22 mouse cellular contexts compared by ENCODE assay signal in the genomic region with DNA sequence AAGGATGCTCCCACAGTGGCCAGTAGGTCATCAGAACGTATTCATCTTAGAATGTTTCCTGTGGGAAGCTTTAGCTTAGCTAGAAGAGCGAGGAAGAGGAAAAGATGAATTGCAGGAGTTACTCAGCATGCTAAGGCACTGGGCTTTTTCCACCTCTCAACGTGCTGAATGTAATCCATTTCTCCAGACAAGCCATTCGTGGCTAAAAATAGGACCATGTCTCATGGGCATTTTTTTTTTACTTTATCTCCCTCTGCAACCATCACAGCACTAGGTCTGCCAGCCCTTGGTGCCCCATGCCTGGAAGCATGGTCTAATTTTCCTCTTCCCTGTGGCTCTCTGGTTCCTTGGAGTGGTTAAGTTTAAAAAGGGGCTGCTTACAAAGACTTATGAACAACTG.
DNase-seq lines count a peak whose midpoint lies in the region; ATAC-seq and TF ChIP-seq lines count a peak whose summit lies in the region.
"Had no signal": no experiment of that assay in that cellular context is flagged by ENCODE, and none has a peak within 500 bp of the region (broad histone marks: within the 10 kb centered on the region; RNA-seq: fewer than 3 reads in every experiment).

No protein-coding gene starts in this region.

- 26% methylated on average over 4 of the region's 4 CpGs for WGBS in heart, embryonic 10.5 days
- WGBS in heart, embryonic 13.5 days = 13% methylated on average over 4 of the region's 4 CpGs
- WGBS in limb, embryonic 11.5 days = 71% methylated on average over 4 of the region's 4 CpGs
- WGBS in kidney, adult 2 months = 55% methylated on average over 4 of the region's 4 CpGs

- no peak overlapping the region for H3K9ac ChIP-seq in heart, embryonic 13.5 days
- H3K9ac ChIP-seq in limb, embryonic 11.5 days (ENCODE audit: low read length) = no peak overlapping the region
- H3K9ac ChIP-seq: embryonic facial prominence, embryonic 15.5 days had no signal

- H3K36me3 ChIP-seq in heart, embryonic 10.5 days = no peaks in the 10 kb centered on the region
- no peaks in the 10 kb centered on the region for H3K36me3 ChIP-seq in heart, embryonic 13.5 days
- H3K36me3 ChIP-seq in limb, embryonic 11.5 days (ENCODE audit: control insufficient read depth, insufficient read depth, low read length) = no peaks in the 10 kb centered on the region
- H3K36me3 ChIP-seq in kidney, adult 2 months (ENCODE audit: control insufficient read depth, insufficient read depth, low read length) = no peaks in the 10 kb centered on the region
- H3K36me3 ChIP-seq: embryonic facial prominence, embryonic 15.5 days had no signal

- peaks cover 10% of the 10 kb centered on the region for H3K9me3 ChIP-seq in heart, embryonic 10.5 days
- H3K9me3 ChIP-seq in heart, embryonic 13.5 days = peaks cover 13% of the 10 kb centered on the region; the same call in 1 of the 2 replicates
- 0 out of 2 replicates have a peak, but pooled peaks cover 3% of the 10 kb centered on the region for H3K9me3 ChIP-seq in limb, embryonic 11.5 days (ENCODE audit: control insufficient read depth, low read length)
- H3K9me3 ChIP-seq: embryonic facial prominence, embryonic 15.5 days had no signal

- TF ChIP-seq CTCF in kidney, adult 2 months (conservative IDR thresholded peaks at IDR 0.05; ENCODE audit: insufficient read depth, insufficient read length, low read depth, low read length) = no peak

- peak overlapping the region; percentile 56 for H3K27ac ChIP-seq in heart, embryonic 10.5 days
- peak overlapping the region; percentile 76 for H3K27ac ChIP-seq in heart, embryonic 13.5 days (replicated peaks)
- H3K27ac ChIP-seq in limb, embryonic 11.5 days (replicated peaks; ENCODE audit: low read depth, low read length) = no peak overlapping the region
- H3K27ac ChIP-seq in kidney, adult 2 months (ENCODE audit: insufficient read depth, low read depth, low read length) = no peak overlapping the region
- H3K27ac ChIP-seq: embryonic facial prominence, embryonic 15.5 days; layer of hippocampus, adult 2 months; left cerebral cortex, adult 2 months; stomach, postnatal 0 days had no signal

- peaks cover 38% of the 10 kb centered on the region for H3K27me3 ChIP-seq in heart, embryonic 10.5 days (ENCODE audit: insufficient read depth, poor library complexity, severe bottlenecking)
- H3K27me3 ChIP-seq in heart, embryonic 13.5 days (replicated peaks) = peaks cover 47% of the 10 kb centered on the region
- no peaks in the 10 kb centered on the region for H3K27me3 ChIP-seq in limb, embryonic 11.5 days (ENCODE audit: control insufficient read depth, insufficient read depth, low read length)
- H3K27me3 ChIP-seq in kidney, adult 2 months (replicated peaks; ENCODE audit: control insufficient read depth, insufficient read depth, low read length) = no peaks in the 10 kb centered on the region
- H3K27me3 ChIP-seq: embryonic facial prominence, embryonic 15.5 days had no signal

- H3K4me1 ChIP-seq in heart, embryonic 10.5 days = peaks cover 34% of the 10 kb centered on the region
- peaks cover 48% of the 10 kb centered on the region for H3K4me1 ChIP-seq in heart, embryonic 13.5 days
- H3K4me1 ChIP-seq in limb, embryonic 11.5 days (ENCODE audit: control insufficient read depth, insufficient read depth, low read length) = peaks cover 9% of the 10 kb centered on the region
- no peaks in the 10 kb centered on the region for H3K4me1 ChIP-seq in kidney, adult 2 months (ENCODE audit: control insufficient read depth, insufficient read depth, low read length)

- ATAC-seq in heart, embryonic 13.5 days (ENCODE audit: extremely low read depth, insufficient number of reproducible peaks, low FRiP score, low TSS enrichment) = no peak
- ATAC-seq in limb, embryonic 11.5 days (ENCODE audit: insufficient number of reproducible peaks, low FRiP score, low TSS enrichment, low read depth) = no peak
- ATAC-seq: hindbrain, embryonic 16.5 days had no signal

- H3K4me2 ChIP-seq in heart, embryonic 13.5 days = peak overlapping the region; percentile 49
- no peak overlapping the region for H3K4me2 ChIP-seq in limb, embryonic 11.5 days (ENCODE audit: low read depth, severe bottlenecking)
- H3K4me2 ChIP-seq: embryonic facial prominence, embryonic 15.5 days; liver, embryonic 11.5 days had no signal

- intact Hi-C loops in heart, postnatal 25 days (cut with DNase I) = loop anchor here (5.0 kb wide), 1 partner anchor 53 kb away; no protein-coding TSS in a partner anchor

- no peak overlapping the region for H3K4me3 ChIP-seq in heart, embryonic 10.5 days
- no peak overlapping the region for H3K4me3 ChIP-seq in heart, embryonic 13.5 days
- H3K4me3 ChIP-seq in limb, embryonic 11.5 days (ENCODE audit: low read depth, low read length) = no peak overlapping the region
- no peak overlapping the region for H3K4me3 ChIP-seq in kidney, adult 2 months (ENCODE audit: insufficient read depth, low read depth, low read length)
- H3K4me3 ChIP-seq: embryonic facial prominence, embryonic 15.5 days; layer of hippocampus, adult 2 months; left cerebral cortex, adult 2 months had no signal

- DNase-seq in heart, embryonic 10.5 days (ENCODE audit: low spot score) = peak; percentile 72
- DNase-seq in heart, postnatal 25 days (ENCODE audit: low spot score) = no peak
- peak; percentile 45 for DNase-seq in adipocyte (ENCODE audit: low spot score)
- DNase-seq in limb, embryonic 11.5 days (ENCODE audit: low spot score) = peak; percentile 7
- no peak for DNase-seq in right cerebral cortex, postnatal 25 days
- no peak for DNase-seq in kidney, adult 2 months
- DNase-seq: adrenal gland, postnatal 36 days; cerebellum, adult 2 months; cerebellum, postnatal 36 days; gastrocnemius, postnatal 14 days; kidney, postnatal 10 days; left cerebral cortex, postnatal 4 days; lung, adult 18-20 months; lung, postnatal 36 days; retina, postnatal 1 day had no signal

- TF ChIP-seq POLR2A in kidney, adult 2 months (IDR thresholded peaks at IDR 0.05; ENCODE audit: low read depth, low read length) = no peak

Comparison
In these comparisons a context has a peak if more than half of its experiments do, and no peak if none do; other contexts are left out.
1. DNase-seq: peak in heart, embryonic 10.5 days (single experiment), adipocyte (single experiment) and limb, embryonic 11.5 days (single experiment); none in heart, postnatal 25 days (single experiment), right cerebral cortex, postnatal 25 days (single experiment) and kidney, adult 2 months (single experiment).
2. H3K27ac ChIP-seq: peak in heart, embryonic 10.5 days (single experiment) and heart, embryonic 13.5 days (single experiment); none in limb, embryonic 11.5 days (single experiment) and kidney, adult 2 months (single experiment).